Mouse (Mus musculus): ENCODE data around the gene Scaf8. TPM values are rescaled to one million over a fixed set of nuclear protein-coding genes. Genes with fewer than 3 reads are reported as not detected.

Scaf8 gene
- polyA plus RNA-seq, 1 experiment from 2014 or later: 22.7 TPM

DNA sequence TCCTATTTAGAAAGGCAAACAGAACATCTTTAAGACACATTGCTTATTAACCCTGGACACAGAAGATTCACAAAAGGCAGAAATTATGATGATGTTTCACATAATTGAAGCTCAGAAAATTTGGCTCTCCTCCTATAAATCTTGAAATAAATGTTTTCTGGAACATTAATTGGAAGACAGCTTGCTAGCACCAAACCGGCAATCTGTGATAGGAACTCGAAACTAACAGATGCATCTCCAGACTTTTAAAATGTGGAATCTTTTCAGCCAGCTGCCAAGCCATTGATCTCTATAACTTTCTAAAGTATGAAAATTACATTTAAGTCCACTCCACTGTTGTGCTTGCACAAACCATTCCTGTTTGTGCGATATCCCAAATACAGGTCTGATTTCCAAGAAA, 128.9 kb downstream of the Scaf8 start:
- H3K9me3 ChIP-seq: no peaks in the 10 kb centered on the region

DNA sequence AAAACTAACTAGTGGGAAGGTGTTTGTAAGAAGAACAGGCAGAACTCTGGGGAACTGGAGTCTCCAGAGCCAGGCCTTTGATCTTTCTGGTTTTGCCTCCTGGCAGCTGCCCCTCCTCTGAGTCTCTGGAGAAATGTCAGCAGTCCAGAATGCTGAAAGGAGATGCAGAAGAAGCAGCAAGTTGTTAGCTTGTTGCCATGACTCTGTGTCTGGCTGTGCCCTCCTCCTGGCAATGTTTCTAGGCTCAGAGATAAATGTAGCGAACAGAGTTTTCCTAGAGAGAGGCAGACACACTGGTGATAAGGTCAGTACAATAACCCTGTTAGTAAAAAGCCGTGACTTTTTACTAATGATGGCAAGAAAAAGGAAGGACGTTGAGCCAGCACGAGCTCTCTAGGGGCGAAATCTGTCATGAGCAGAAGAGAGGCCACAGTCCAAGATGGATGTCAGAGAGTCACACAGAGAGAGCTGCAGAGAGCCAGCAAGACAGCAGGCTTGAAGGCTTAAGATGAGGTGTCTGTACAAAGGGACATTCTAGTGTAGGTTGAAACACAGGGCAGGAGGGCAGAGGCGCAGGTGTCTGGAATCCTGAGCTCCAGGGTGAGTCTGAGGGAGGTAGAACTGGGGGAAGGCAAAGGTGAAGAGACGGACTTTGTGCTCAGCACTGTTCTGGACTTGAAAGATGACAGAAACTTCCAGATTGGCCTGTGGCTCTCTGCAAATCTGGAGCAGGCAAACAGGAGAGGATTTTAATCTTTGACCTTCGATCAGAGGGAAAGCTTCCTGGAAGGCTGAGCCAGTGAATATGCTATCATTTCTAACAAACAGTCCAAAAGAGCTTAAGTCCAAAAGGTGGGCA, 130.3 kb downstream of the Scaf8 start:
- H3K27ac ChIP-seq: 0 out of 2 replicates have a peak overlapping the region, but pooled peaks have one; percentile 23
- no peaks in the 10 kb centered on the region for H3K27me3 ChIP-seq
- H3K36me3 ChIP-seq: peaks cover 6% of the 10 kb centered on the region; the same call in 1 of the 2 replicates
- no peaks in the 10 kb centered on the region for H3K9me3 ChIP-seq
- WGBS: 81% methylated on average over 8 of the region's 8 CpGs
- no peak overlapping the region for H3K4me3 ChIP-seq
- no peak overlapping the region for H3K4me2 ChIP-seq
- peaks cover 7% of the 10 kb centered on the region; the same call in 1 of the 2 replicates for H3K4me1 ChIP-seq
- ATAC-seq (ENCODE audit: insufficient number of reproducible peaks, insufficient read depth, low FRiP score, low TSS enrichment, low read depth): no peak
- no peak overlapping the region for H3K9ac ChIP-seq

More for the DNA sequence above, 128.9 kb downstream of the Scaf8 start:
- no peak overlapping the region for H3K4me2 ChIP-seq
- peaks cover 7% of the 10 kb centered on the region; the same call in 1 of the 2 replicates for H3K4me1 ChIP-seq
- no peak overlapping the region for H3K4me3 ChIP-seq
- H3K27me3 ChIP-seq: no peaks in the 10 kb centered on the region
- H3K36me3 ChIP-seq: peaks cover 12% of the 10 kb centered on the region; the same call in 1 of the 2 replicates
- H3K9ac ChIP-seq: no peak overlapping the region
- WGBS: 91% methylated on average over 3 of the region's 3 CpGs
- no peak overlapping the region for H3K27ac ChIP-seq
- ATAC-seq (ENCODE audit: insufficient number of reproducible peaks, insufficient read depth, low FRiP score, low TSS enrichment, low read depth): no peak

DNA sequence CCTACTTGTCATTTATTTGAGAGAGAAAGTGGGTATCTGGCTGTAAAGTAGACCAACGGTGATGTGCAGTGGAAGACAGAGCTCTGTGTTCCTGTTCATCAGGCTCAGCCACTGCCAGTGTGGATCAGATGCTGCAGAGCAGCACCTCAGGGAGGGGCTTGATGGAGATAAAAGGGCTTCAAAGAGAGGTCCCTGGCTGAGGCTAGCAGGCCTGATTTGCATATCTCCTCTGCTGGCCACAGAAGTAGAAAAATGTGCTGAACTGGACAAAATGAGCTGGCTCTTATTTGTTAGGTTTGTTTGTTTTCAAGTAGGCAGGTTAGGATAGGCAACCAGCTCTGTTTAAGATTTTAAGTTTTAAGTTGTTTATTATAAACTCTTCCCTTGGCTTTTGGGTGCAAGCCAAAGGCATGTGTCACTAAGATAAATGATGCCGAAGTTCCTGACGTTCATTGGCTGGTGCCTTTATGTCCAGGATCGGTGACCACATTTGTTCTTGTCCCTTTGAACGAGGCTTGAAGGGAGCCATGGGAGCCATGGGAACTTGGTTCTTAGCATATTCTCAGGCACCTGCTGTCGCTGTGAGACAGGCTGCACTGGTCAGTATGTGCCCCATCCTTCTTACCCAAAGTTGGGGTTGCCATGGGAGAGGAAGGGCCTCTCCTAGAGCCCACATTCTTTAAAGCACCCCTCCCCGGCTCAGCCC, 132.0 kb downstream of the Scaf8 start:
- Histone ChIP-seq H3K27ac (no peak overlapping the region), H3K9me3 (no peaks in the 10 kb centered on the region), H3K4me1 (peaks cover 7% of the 10 kb centered on the region; the same call in 1 of the 2 replicates), H3K27me3 (no peaks in the 10 kb centered on the region), H3K4me2 (no peak overlapping the region), H3K36me3 (peaks cover 11% of the 10 kb centered on the region; the same call in 1 of the 2 replicates), H3K4me3 (no peak overlapping the region), H3K9ac (no peak overlapping the region)
- WGBS: 74% methylated on average over 7 of the region's 7 CpGs
- ATAC-seq (ENCODE audit: insufficient number of reproducible peaks, insufficient read depth, low FRiP score, low TSS enrichment, low read depth): no peak

Other genes starting within 250 kb of the Scaf8 start
- gene Tiam2, start 211.6 kb downstream of the Scaf8 start, polyA plus RNA-seq (2015; fragmentation: Nextera tagmentation; extraction: Ambion mirVana): 25.2 and 31.8 TPM in 2 replicates

All from embryonic facial prominence, embryonic 13.5 days (tissue).